In genomic region chr1:190155021-190155420, GRCm38 (mm10) we compare ENCODE assay signal across 22 mouse cellular contexts. TPM values are rescaled to one million over a fixed set of nuclear protein-coding genes. Genes with fewer than 3 reads are reported as not detected.
A peak's percentile ranks its signal among the peaks of the same experiment; 100 is the strongest.
DNase-seq lines count a peak whose midpoint lies in the region; ATAC-seq and TF ChIP-seq lines count a peak whose summit lies in the region.
"Had no signal": no experiment of that assay in that cellular context is flagged by ENCODE, and none has a peak within 500 bp of the region (broad histone marks: within the 10 kb centered on the region; RNA-seq: fewer than 3 reads in every experiment).

No protein-coding gene starts in this region.

- H3K36me3 ChIP-seq in forebrain, embryonic 14.5 days (ENCODE audit: control insufficient read depth, insufficient read depth, low read length), result 0 out of 2 replicates have a peak, but pooled peaks cover 3% of the 10 kb centered on the region
- H3K36me3 ChIP-seq in forebrain, embryonic 16.5 days (ENCODE audit: control insufficient read depth, insufficient read depth), result no peaks in the 10 kb centered on the region
- no peaks in the 10 kb centered on the region for H3K36me3 ChIP-seq in lung, embryonic 14.5 days (ENCODE audit: insufficient read depth)
- no peaks in the 10 kb centered on the region for H3K36me3 ChIP-seq in lung, postnatal 0 days (ENCODE audit: insufficient read depth, low read length)
- H3K36me3 ChIP-seq: forebrain, embryonic 10.5 days; hindbrain, embryonic 12.5 days; hindbrain, embryonic 15.5 days had no signal

- no peak for TF ChIP-seq POLR2A in brain, embryonic 14.5 days (IDR thresholded peaks at IDR 0.05; ENCODE audit: borderline replicate concordance, extremely low read depth, insufficient read depth, insufficient read length, poor library complexity, severe bottlenecking)

- DNase-seq in adrenal gland, postnatal 14 days, result peak; percentile 30
- no peak for DNase-seq in adrenal gland, postnatal 10 days
- peak; percentile 45 for DNase-seq in forebrain, embryonic 14.5 days (ENCODE audit: low spot score)
- DNase-seq in lung, embryonic 14.5 days, result peak; percentile 65
- DNase-seq in lung, postnatal 0 days (ENCODE audit: low spot score), result no peak
- peak; percentile 62 for DNase-seq in brain, embryonic 14.5 days (ENCODE audit: low read depth)
- DNase-seq: adrenal gland, adult 8-10 months; cerebellum, adult 11-12 months; cerebellum, adult 8-10 months; cerebellum, postnatal 36 days; gastrocnemius, postnatal 25 days; heart, adult 2 months; heart, postnatal 14 days had no signal

- no peak for TF ChIP-seq EP300 in lung, postnatal 0 days (IDR thresholded peaks at IDR 0.05)

- peaks cover 14% of the 10 kb centered on the region; the same call in 1 of the 2 replicates for H3K4me1 ChIP-seq in forebrain, embryonic 14.5 days (ENCODE audit: control insufficient read depth, insufficient read depth, low read length)
- peaks cover 15% of the 10 kb centered on the region for H3K4me1 ChIP-seq in forebrain, embryonic 16.5 days (replicated peaks; ENCODE audit: control insufficient read depth, insufficient read depth, low read length)
- 0 out of 2 replicates have a peak, but pooled peaks cover 5% of the 10 kb centered on the region for H3K4me1 ChIP-seq in lung, embryonic 14.5 days (ENCODE audit: insufficient read depth)
- no peaks in the 10 kb centered on the region for H3K4me1 ChIP-seq in lung, postnatal 0 days (ENCODE audit: insufficient read depth, low read depth, low read length)

- no peak overlapping the region for H3K4me2 ChIP-seq in forebrain, embryonic 14.5 days (ENCODE audit: low read length)
- H3K4me2 ChIP-seq in forebrain, embryonic 16.5 days (ENCODE audit: low read length), result no peak overlapping the region
- no peak overlapping the region for H3K4me2 ChIP-seq in lung, embryonic 14.5 days
- no peak overlapping the region for H3K4me2 ChIP-seq in lung, postnatal 0 days (replicated peaks; ENCODE audit: low read depth, low read length)
- H3K4me2 ChIP-seq: forebrain, embryonic 13.5 days; heart, embryonic 13.5 days; hindbrain, embryonic 12.5 days; hindbrain, embryonic 15.5 days had no signal

- no peak overlapping the region for H3K27ac ChIP-seq in forebrain, embryonic 14.5 days (ENCODE audit: low read depth, low read length)
- H3K27ac ChIP-seq in forebrain, embryonic 16.5 days (ENCODE audit: low read length), result no peak overlapping the region
- no peak overlapping the region for H3K27ac ChIP-seq in lung, embryonic 14.5 days (ENCODE audit: low read depth)
- H3K27ac ChIP-seq in lung, postnatal 0 days (ENCODE audit: low read length), result no peak overlapping the region
- H3K27ac ChIP-seq: forebrain, embryonic 10.5 days; forebrain, embryonic 13.5 days; heart, adult 2 months; heart, embryonic 10.5 days; heart, embryonic 13.5 days; hindbrain, embryonic 12.5 days; hindbrain, embryonic 15.5 days had no signal

- H3K4me3 ChIP-seq in forebrain, embryonic 14.5 days (ENCODE audit: low read depth, low read length), result no peak overlapping the region
- no peak overlapping the region for H3K4me3 ChIP-seq in forebrain, embryonic 16.5 days (replicated peaks; ENCODE audit: low read length)
- H3K4me3 ChIP-seq in lung, embryonic 14.5 days (ENCODE audit: low read depth, low read length), result no peak overlapping the region
- H3K4me3 ChIP-seq in lung, postnatal 0 days (ENCODE audit: low read depth, low read length), result no peak overlapping the region
- H3K4me3 ChIP-seq: forebrain, embryonic 10.5 days; forebrain, embryonic 13.5 days; heart, adult 2 months; heart, embryonic 10.5 days; heart, embryonic 13.5 days; hindbrain, embryonic 12.5 days; hindbrain, embryonic 15.5 days had no signal

- H3K9me3 ChIP-seq in forebrain, embryonic 14.5 days (replicated peaks; ENCODE audit: control insufficient read depth, low read length), result no peaks in the 10 kb centered on the region
- H3K9me3 ChIP-seq in forebrain, embryonic 16.5 days (ENCODE audit: control insufficient read depth, low read length), result no peaks in the 10 kb centered on the region
- no peaks in the 10 kb centered on the region for H3K9me3 ChIP-seq in lung, embryonic 14.5 days (ENCODE audit: low read depth, low read length)
- H3K9me3 ChIP-seq in lung, postnatal 0 days (ENCODE audit: low read length), result no peaks in the 10 kb centered on the region
- H3K9me3 ChIP-seq: forebrain, embryonic 10.5 days; forebrain, embryonic 13.5 days; heart, embryonic 10.5 days; heart, embryonic 13.5 days; hindbrain, embryonic 12.5 days; hindbrain, embryonic 15.5 days had no signal

- H3K9ac ChIP-seq in forebrain, embryonic 14.5 days (ENCODE audit: low read length), result no peak overlapping the region
- no peak overlapping the region for H3K9ac ChIP-seq in forebrain, embryonic 16.5 days (replicated peaks; ENCODE audit: low read depth, low read length)
- no peak overlapping the region for H3K9ac ChIP-seq in lung, embryonic 14.5 days
- no peak overlapping the region for H3K9ac ChIP-seq in lung, postnatal 0 days (replicated peaks; ENCODE audit: low read depth)
- H3K9ac ChIP-seq: forebrain, embryonic 13.5 days; heart, embryonic 13.5 days; hindbrain, embryonic 12.5 days; hindbrain, embryonic 15.5 days had no signal

- no peak for ATAC-seq in forebrain, embryonic 14.5 days
- ATAC-seq in forebrain, embryonic 16.5 days, result no peak
- 0 out of 2 replicates have a peak, but pooled peaks have one; percentile 38 for ATAC-seq in lung, embryonic 14.5 days (ENCODE audit: insufficient read depth)
- no peak for ATAC-seq in lung, postnatal 0 days
- ATAC-seq: activated CD4-positive, CD25-positive, alpha-beta regulatory T cell, adult 4 months had no signal

- 37% methylated on average over 2 of the region's 2 CpGs for WGBS in forebrain, embryonic 14.5 days
- 24% methylated on average over 2 of the region's 2 CpGs for WGBS in forebrain, embryonic 16.5 days
- 22% methylated on average over 2 of the region's 2 CpGs for WGBS in lung, embryonic 14.5 days
- 33% methylated on average over 2 of the region's 2 CpGs for WGBS in lung, postnatal 0 days

- 0 out of 2 replicates have a peak, but pooled peaks cover 7% of the 10 kb centered on the region for H3K27me3 ChIP-seq in forebrain, embryonic 14.5 days (replicated peaks; ENCODE audit: control insufficient read depth, insufficient read depth, low read length)
- H3K27me3 ChIP-seq in forebrain, embryonic 16.5 days (replicated peaks; ENCODE audit: control insufficient read depth, insufficient read depth, low read length), result peaks cover 18% of the 10 kb centered on the region
- peaks cover 31% of the 10 kb centered on the region; the same call in 1 of the 2 replicates for H3K27me3 ChIP-seq in lung, embryonic 14.5 days (ENCODE audit: insufficient read depth, low read length)
- no peaks in the 10 kb centered on the region for H3K27me3 ChIP-seq in lung, postnatal 0 days (replicated peaks; ENCODE audit: insufficient read depth, low read length)
- H3K27me3 ChIP-seq: heart, embryonic 13.5 days; hindbrain, embryonic 12.5 days had no signal

- TF ChIP-seq CTCF in lung, embryonic 14.5 days (IDR thresholded peaks at IDR 0.05; ENCODE audit: low read depth), result no peak
- TF ChIP-seq CTCF in lung, postnatal 0 days (IDR thresholded peaks at IDR 0.05), result no peak
- TF ChIP-seq CTCF in brain, embryonic 14.5 days (IDR thresholded peaks at IDR 0.05; ENCODE audit: borderline replicate concordance, extremely low read depth, insufficient read depth, insufficient read length), result no peak

RNA-seq across cellular contexts. Expression of gene Prox1, which starts 15.5 kb away (rescaled TPM):
- 29.3 and 34.5 TPM in 2 replicates for total RNA-seq in adrenal gland, postnatal 14 days (2021)
- 10 to 100 TPM; 25.6 to 31.7 TPM for total RNA-seq in adrenal gland, postnatal 10 days (2021)
- polyA plus RNA-seq in forebrain, embryonic 14.5 days (2014; fragmentation: Nextera tagmentation; extraction: Ambion mirVana), result 10.2 and 12.8 TPM in 2 replicates
- polyA plus RNA-seq in forebrain, embryonic 16.5 days (2015; fragmentation: Nextera tagmentation; extraction: Ambion mirVana), result 8.1 and 9.4 TPM in 2 replicates
- polyA plus RNA-seq in lung, embryonic 14.5 days (2014; fragmentation: Nextera tagmentation; extraction: Ambion mirVana), result 2.0 and 2.4 TPM in 2 replicates
- polyA plus RNA-seq in lung, postnatal 0 days (2015; fragmentation: Nextera tagmentation; extraction: Ambion mirVana), result 1.1 and 1.5 TPM in 2 replicates
- polyA plus RNA-seq in brain, embryonic 14.5 days (2012; rRNA removed), result 11.3 and 14.5 TPM in 2 replicates
- total RNA-seq: hematopoietic stem cell, adult 5-6 weeks had no signal

Comparison
In these comparisons a context has a peak if more than half of its experiments do, and no peak if none do; other contexts are left out.
1. DNase-seq: peak in adrenal gland, postnatal 14 days (single experiment), forebrain, embryonic 14.5 days (single experiment), lung, embryonic 14.5 days (single experiment) and brain, embryonic 14.5 days (single experiment); none in adrenal gland, postnatal 10 days (single experiment) and lung, postnatal 0 days (single experiment).